Mouse (Mus musculus) right cerebral cortex, adult 18-20 months (tissue): Measurements from ENCODE around the gene Scgb2b12.
"Not testable (repeated sequence)": the region's sequence is repeated elsewhere in the genome, so short reads cannot be mapped to it uniquely, and the experiment has no call there.

ENCODE experiments used
- DNase-seq: peaks from one replicate; pipeline ENCODE4 v3.0.0; 2022; ENCODE audit warnings: mixed read lengths

Gene Scgb2b12

GRCm38 (mm10) chr7:32327145-32327544 is at the start of gene Scgb2b12:
Scgb2b12 (minus strand) TSS chr7:32327245.
- not testable (repeated sequence) for DNase-seq

GRCm38 (mm10) chr7:32333882-32334281 is 6.8 kb upstream of the Scgb2b12 start, which contains the start of gene Scgb1b12:
Scgb1b12 (plus strand) TSS chr7:32334182.
- not testable (repeated sequence) for DNase-seq
